Mouse (Mus musculus): ENCODE measurements around the gene Cfdp1.

DNA sequence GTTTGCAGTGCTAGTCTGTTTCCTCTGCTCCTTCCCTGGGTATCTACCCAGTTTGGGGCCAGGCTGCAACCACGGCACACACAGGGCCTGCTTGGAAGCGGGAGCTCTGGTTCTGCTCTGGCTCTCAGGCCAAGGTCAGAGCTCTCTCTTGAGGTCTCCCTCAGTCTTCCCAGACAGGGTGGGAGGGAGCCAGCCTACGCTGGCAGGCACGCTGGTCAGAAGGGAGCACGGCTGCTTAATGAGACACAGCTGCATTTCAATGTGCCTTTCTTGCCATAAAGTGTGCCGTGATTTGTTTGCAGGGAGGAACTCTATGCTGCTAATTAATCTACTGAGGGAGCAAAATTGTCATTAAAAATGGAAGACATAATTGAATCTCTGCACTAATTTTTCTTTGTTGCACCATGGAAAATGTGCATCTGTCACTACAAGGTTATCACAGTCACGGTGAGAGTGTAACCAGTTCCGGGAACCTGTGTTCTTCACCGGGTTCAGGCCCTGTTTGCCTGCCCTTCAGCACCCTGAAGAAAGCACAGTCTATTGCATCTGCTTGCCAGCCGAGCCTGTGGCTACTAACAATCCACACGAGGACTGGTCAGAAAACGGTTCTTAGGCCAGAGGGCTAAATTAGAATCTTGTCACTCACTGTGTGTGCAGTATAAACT, 84.2 kb downstream of the Cfdp1 start:
- TF ChIP-seq CTCF (IDR thresholded peaks at IDR 0.05; ENCODE audit: borderline replicate concordance, insufficient read depth, low read length) (no peak), POLR2A (IDR thresholded peaks at IDR 0.05; ENCODE audit: low read depth, low read length) (no peak)
